Mouse (Mus musculus) hindbrain, embryonic 14.5 days (tissue): ENCODE results near the gene Atrnl1. TPM values are rescaled to one million over a fixed set of nuclear protein-coding genes. Genes with fewer than 3 reads are reported as not detected.

ENCODE experiments used
- ATAC-seq: fragments of 200-750 bp; cut with Nextera tagmentation; 2 replicates; pipeline ENCODE4 v1.8.0; 2017; ENCODE audit warnings: moderate number of reproducible peaks, mild to moderate bottlenecking, moderate TSS enrichment, moderate library complexity; ENCODE audit not compliant: low FRiP score
- DNase-seq: peaks from one replicate; pipeline ENCODE4 v3.0.0-alpha.2; 2015; ENCODE audit warnings: low spot score
- H3K27ac ChIP-seq: fragments of 300-500 bp; sonication (generic); 2 replicates; pipeline ENCODE4 v1.5.1; 2014; ENCODE audit warnings: mild to moderate bottlenecking, moderate library complexity
- H3K27me3 ChIP-seq: fragments of 300-500 bp; sonication (generic); 2 replicates; pipeline ENCODE4 v1.6.1; 2014; ENCODE audit warnings: mild to moderate bottlenecking, low read length, mixed read lengths; ENCODE audit not compliant: control insufficient read depth, insufficient read depth
- H3K36me3 ChIP-seq: fragments of 300-500 bp; sonication (generic); replicated peaks from 2 replicates; pipeline ENCODE4 v1.6.1; 2014; ENCODE audit not compliant: control insufficient read depth, insufficient read depth
- H3K4me1 ChIP-seq: fragments of 300-500 bp; sonication (generic); replicated peaks from 2 replicates; pipeline ENCODE4 v1.6.1; 2014; ENCODE audit warnings: antibody characterized with exemption, low read length, mixed read lengths; ENCODE audit not compliant: control insufficient read depth, insufficient read depth
- H3K4me2 ChIP-seq: fragments of 300-500 bp; sonication (generic); replicated peaks from 2 replicates; pipeline ENCODE4 v1.6.1; 2014; ENCODE audit warnings: mild to moderate bottlenecking, moderate library complexity
- H3K4me3 ChIP-seq: fragments of 300-500 bp; sonication (generic); replicated peaks from 2 replicates; pipeline ENCODE4 v1.5.1; 2014; ENCODE audit warnings: mild to moderate bottlenecking, low read length
- H3K9ac ChIP-seq: fragments of 300-500 bp; sonication (generic); 2 replicates; pipeline ENCODE4 v1.6.1; 2014
- H3K9me3 ChIP-seq: fragments of 300-500 bp; sonication (generic); 2 replicates; pipeline ENCODE4 v1.6.1; 2016; ENCODE audit warnings: low read length; ENCODE audit not compliant: control insufficient read depth
- WGBS: fragments of 180-500 bp; shearing (Covaris S2); extraction: QIAGEN DNeasy Blood & Tissue Kit; methylation state at CpG from one replicate; pipeline ENCODE4 v1.1.7; 2014; 5-methylcytosine and 5-hydroxymethylcytosine counted together
- polyA plus RNA-seq: library from polyadenylated mRNA; unstranded; fragments of >200 nt; fragmentation: Nextera tagmentation; extraction: Ambion mirVana; gene quantifications from 2 replicates; pipeline ENCODE4 v1.2.1, GENCODE M21; 2014

The Atrnl1 gene
- polyA plus RNA-seq, 1 experiment from 2014 or later = 8.6 TPM

DNA sequence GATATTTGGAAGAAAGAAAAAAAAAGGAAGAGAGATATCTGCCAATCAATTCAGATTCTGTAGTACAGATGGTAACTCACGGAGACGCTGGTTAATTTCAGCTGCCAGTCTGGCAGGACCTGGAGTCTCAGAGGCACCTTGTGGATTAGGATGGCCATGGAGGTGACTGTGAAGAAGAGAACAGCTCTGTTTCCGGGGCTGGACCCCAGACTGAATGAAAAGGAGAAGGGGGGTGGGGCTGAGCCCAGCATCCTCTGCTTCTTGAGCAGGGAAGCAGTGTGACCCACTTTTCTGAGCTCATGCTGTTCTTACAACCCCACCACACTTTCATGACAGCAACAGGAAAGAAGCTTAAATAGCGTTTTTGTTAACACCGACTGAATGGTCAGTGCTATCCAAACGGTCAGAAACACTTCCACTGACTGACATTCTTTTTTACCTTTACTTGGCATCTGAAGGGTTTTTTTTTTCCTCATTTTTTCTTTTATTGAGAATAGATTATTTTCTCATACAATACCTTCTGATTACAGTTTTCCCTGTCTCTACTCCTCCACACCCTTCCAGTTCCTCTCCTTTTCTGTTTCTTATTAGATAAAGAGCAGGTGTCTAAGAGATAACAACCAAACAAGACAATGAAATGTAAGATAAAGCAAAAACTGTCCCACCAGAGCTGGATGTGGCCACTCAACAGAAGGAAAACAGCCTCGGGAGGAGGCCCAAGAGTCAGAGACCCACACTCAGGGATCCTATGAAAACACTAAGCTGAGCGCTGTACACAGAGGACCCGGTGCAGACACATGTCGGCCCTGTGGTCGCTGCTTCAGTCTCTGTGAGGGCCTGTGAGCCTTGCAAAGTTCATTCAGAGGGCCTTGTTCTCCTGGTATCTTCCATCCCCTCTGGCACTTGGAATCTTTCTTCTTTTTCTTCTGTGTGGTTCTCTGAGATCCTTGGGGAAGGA is 317.0 kb downstream of the Atrnl1 start:
- H3K9me3 ChIP-seq = no peaks in the 10 kb centered on the region
- WGBS = 46% methylated on average over 11 of the region's 11 CpGs
- H3K36me3 ChIP-seq = no peaks in the 10 kb centered on the region
- peak overlapping the region; percentile 31; the same call in 1 of the 2 replicates for H3K9ac ChIP-seq
- no peak for DNase-seq
- ATAC-seq = no peak
- peak overlapping the region; percentile 38 for H3K4me2 ChIP-seq
- no peaks in the 10 kb centered on the region for H3K27me3 ChIP-seq
- H3K27ac ChIP-seq = no peak overlapping the region
- H3K4me1 ChIP-seq = peaks cover 11% of the 10 kb centered on the region
- no peak overlapping the region for H3K4me3 ChIP-seq

DNA sequence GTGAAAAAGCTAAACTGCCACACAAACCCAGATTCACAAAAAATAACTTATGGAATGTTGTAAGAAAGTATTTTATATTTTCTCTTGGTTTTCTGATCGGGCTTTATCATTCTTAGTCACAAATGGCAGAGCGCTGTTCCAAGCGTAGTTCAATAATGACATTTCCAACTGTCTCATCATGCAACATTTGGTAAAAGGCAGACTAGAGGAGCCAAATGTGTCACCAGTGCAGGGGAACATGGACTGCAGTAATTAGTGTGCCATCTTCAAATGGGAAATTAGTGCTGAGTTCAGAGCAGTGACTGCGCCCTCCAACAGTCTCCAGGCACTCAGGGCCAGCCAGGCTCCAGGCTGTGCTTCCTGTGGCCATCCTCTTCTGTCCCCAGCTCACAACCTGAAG is 320.8 kb downstream of the Atrnl1 start:
- Histone ChIP-seq H3K36me3 (no peaks in the 10 kb centered on the region), H3K9me3 (no peaks in the 10 kb centered on the region), H3K27me3 (no peaks in the 10 kb centered on the region), H3K27ac (no peak overlapping the region), H3K4me3 (no peak overlapping the region), H3K9ac (no peak overlapping the region), H3K4me2 (no peak overlapping the region), H3K4me1 (peaks cover 11% of the 10 kb centered on the region)
- whole genome bisulfite sequencing = 91% methylated on average over 4 of the region's 4 CpGs
- ATAC-seq = no peak
- no peak for DNase-seq

DNA sequence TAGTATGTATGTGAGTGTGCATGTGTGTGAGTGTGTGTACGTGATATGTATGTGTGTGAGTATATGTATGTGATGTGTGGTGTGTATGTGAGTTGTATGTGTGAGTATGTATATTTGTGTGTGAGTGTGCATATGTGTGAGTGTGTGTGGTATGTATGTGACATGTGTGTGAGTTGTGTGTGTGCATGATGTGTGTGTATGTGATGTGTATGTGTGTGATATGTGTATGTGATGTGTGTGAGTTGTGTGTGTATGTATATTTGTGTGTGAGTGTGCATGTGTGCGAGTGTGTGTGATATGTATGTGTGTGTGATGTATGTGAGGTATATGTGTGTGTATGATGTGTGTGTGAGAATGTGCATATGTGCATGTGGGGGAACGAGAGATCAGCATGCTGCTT is 326.0 kb downstream of the Atrnl1 start:
- 96% methylated on average over 3 of the region's 3 CpGs for WGBS
- Histone ChIP-seq H3K36me3 (no peaks in the 10 kb centered on the region), H3K27me3 (no peaks in the 10 kb centered on the region), H3K9ac (no peak overlapping the region), H3K4me3 (no peak overlapping the region), H3K27ac (no peak overlapping the region), H3K9me3 (no peaks in the 10 kb centered on the region), H3K4me1 (peaks cover 8% of the 10 kb centered on the region), H3K4me2 (no peak overlapping the region)
- DNase-seq = no peak
- ATAC-seq = no peak

DNA sequence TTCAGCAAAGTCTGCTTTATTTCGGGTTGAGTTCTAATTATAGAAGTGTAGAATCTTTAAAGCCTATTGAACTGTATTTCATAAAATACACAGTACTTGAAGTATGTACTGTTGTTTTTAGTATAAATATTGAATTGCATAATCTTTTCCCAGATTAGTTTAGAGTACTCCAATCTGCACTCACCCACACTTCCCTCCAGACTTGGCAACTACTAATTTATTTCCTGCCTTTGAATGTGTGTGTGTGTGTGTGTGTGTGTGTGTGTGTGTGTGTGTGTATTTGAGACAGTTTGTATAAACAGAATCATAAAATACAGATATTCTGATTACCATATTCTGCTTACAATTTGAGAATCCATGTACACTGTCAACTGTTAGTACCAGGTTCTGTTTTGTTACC is 328.3 kb downstream of the Atrnl1 start:
- Histone ChIP-seq H3K4me1 (peaks cover 12% of the 10 kb centered on the region), H3K27ac (no peak overlapping the region), H3K9me3 (no peaks in the 10 kb centered on the region), H3K27me3 (no peaks in the 10 kb centered on the region), H3K36me3 (no peaks in the 10 kb centered on the region), H3K4me3 (no peak overlapping the region), H3K9ac (no peak overlapping the region), H3K4me2 (no peak overlapping the region)
- ATAC-seq = no peak
- no peak for DNase-seq
- 92% methylated on average over 1 of the region's 1 CpGs for WGBS

DNA sequence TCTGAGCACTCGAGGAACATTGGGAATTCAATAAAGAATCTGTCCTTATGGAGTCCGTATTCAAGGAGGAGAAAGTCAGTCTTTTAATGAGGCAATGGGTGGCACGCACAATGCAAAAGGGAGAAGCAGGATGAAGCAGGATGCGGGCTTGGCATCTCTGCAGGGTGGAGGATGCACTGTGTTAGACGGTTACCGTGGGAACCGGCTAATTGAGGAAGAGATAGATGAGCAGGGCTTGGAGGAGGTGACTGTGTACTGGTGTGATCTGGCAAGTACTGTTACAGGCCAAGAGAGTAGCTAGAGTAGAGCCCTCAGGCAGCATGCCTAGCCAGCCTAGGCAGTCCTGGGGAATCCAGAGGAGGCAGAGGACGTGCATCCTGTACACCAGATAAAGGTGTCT is 330.7 kb downstream of the Atrnl1 start:
- H3K4me1 ChIP-seq = peaks cover 12% of the 10 kb centered on the region
- H3K27me3 ChIP-seq = no peaks in the 10 kb centered on the region
- no peak overlapping the region for H3K9ac ChIP-seq
- H3K4me3 ChIP-seq = no peak overlapping the region
- H3K9me3 ChIP-seq = no peaks in the 10 kb centered on the region
- peak; percentile 65; the same call in 1 of the 2 replicates for ATAC-seq
- peak overlapping the region; percentile 33; the same call in 1 of the 2 replicates for H3K27ac ChIP-seq
- peak; percentile 53 for DNase-seq
- no peak overlapping the region for H3K4me2 ChIP-seq
- H3K36me3 ChIP-seq = no peaks in the 10 kb centered on the region
- 33% methylated on average over 8 of the region's 8 CpGs for WGBS

DNA sequence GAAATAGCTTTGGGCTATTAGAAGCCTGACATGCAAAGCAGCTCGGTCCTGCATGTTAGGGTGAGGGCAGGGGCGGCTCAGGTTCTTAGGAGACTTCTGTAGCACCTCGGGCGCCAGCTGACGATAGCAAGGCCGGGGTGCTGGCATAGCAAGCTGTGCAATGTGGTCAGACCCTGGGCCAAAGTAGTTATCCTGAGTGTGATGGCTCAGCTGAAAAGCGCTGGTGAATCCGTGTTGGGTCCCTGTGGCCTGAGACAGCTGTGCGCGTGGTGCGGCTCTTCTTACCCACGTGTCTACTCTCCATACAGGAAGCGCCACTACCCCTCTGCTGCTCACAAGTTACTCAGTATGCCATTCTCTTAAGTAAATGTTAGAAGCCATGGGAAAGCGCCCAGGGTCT is 331.4 kb downstream of the Atrnl1 start:
- no peak overlapping the region for H3K9ac ChIP-seq
- H3K4me3 ChIP-seq = no peak overlapping the region
- H3K4me1 ChIP-seq = peaks cover 12% of the 10 kb centered on the region
- WGBS = 86% methylated on average over 14 of the region's 14 CpGs
- DNase-seq (no peak), ATAC-seq (0 out of 2 replicates have a peak, but pooled peaks have one; percentile 27)
- no peaks in the 10 kb centered on the region for H3K36me3 ChIP-seq
- H3K27me3 ChIP-seq = no peaks in the 10 kb centered on the region
- peak overlapping the region; percentile 33; the same call in 1 of the 2 replicates for H3K27ac ChIP-seq
- H3K4me2 ChIP-seq = no peak overlapping the region
- H3K9me3 ChIP-seq = no peaks in the 10 kb centered on the region

DNA sequence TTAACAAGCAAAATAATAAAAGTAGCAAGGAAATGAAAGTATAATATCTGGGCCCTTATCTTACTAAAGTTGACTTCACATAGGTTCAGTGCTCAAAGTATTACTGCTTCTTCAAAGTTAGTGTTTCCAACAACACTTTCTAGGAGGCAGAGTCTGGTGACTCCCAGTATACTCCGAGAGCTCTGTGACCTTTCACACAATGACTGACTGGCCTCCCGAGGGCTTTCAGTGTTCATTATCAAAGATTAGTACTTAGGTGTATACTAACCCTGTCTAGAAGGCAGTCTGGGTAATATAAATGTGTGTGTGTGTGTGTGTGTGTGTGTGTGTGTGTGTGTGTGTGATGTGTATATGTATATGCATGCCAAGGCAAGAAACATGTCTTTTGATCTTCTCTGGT is 332.5 kb downstream of the Atrnl1 start:
- H3K9ac ChIP-seq = no peak overlapping the region
- no peak overlapping the region for H3K27ac ChIP-seq
- no peak for DNase-seq
- 63% methylated on average over 2 of the region's 2 CpGs for WGBS
- no peak for ATAC-seq
- H3K4me3 ChIP-seq = no peak overlapping the region
- H3K27me3 ChIP-seq = no peaks in the 10 kb centered on the region
- no peaks in the 10 kb centered on the region for H3K9me3 ChIP-seq
- peaks cover 12% of the 10 kb centered on the region for H3K4me1 ChIP-seq
- no peak overlapping the region for H3K4me2 ChIP-seq
- no peaks in the 10 kb centered on the region for H3K36me3 ChIP-seq

DNA sequence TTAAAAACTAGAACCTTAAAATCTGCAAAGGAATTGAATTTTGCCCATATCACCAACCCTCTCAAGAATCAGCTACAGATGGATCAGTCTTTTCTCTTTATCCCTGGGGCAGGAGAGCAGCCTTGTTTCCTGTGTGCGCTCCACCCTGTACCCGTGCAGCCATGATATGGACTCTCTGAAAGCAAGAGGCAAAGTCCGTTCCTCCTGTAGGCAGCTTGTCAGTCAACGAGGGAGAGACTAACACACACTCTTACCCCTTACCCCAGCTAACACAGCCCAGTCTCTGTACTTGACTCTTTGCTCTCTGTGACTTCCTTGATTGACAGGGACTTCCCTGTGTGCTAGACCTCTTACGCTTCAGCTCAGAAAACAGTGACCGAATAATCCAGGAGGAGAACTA is 333.8 kb downstream of the Atrnl1 start:
- Histone ChIP-seq H3K4me2 (no peak overlapping the region), H3K27me3 (no peaks in the 10 kb centered on the region), H3K36me3 (no peaks in the 10 kb centered on the region), H3K9me3 (no peaks in the 10 kb centered on the region), H3K4me1 (peaks cover 18% of the 10 kb centered on the region), H3K4me3 (no peak overlapping the region), H3K9ac (no peak overlapping the region), H3K27ac (no peak overlapping the region)
- DNase-seq (no peak), ATAC-seq (no peak)
- 86% methylated on average over 6 of the region's 6 CpGs for WGBS

DNA sequence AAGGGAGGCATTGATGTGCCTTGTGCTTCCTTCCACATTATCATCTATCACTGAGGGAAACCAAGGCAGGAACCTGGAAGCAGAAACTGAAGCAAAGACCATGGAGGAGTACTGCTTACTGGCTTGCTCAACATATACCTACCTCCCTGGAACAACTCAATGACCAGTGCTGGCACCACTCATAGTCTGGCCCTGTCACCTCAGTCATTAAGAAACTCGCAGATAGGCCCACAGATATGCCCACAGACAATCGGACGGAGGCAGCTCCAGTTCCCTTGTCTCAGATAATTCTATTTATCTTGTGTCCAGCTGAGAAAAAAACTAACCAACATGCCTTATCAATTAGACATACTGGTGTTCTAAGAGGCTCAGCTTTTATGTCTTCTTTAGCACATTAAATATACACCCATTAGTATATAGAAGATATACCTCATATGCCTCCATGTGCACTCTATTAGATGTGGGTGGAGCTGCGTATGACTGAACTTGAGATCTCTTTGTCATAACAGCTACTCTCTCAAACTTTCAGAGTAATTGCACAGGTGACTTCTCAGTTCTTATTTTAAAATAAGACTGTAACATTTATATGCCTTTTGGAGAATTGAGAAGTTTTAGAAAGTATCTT is 334.9 kb downstream of the Atrnl1 start:
- WGBS = 85% methylated on average over 4 of the region's 4 CpGs
- Histone ChIP-seq H3K27ac (no peak overlapping the region), H3K36me3 (no peaks in the 10 kb centered on the region), H3K4me2 (no peak overlapping the region), H3K4me1 (peaks cover 18% of the 10 kb centered on the region), H3K9me3 (no peaks in the 10 kb centered on the region), H3K9ac (no peak overlapping the region), H3K27me3 (no peaks in the 10 kb centered on the region), H3K4me3 (no peak overlapping the region)
- no peak for DNase-seq
- no peak for ATAC-seq
